Mouse (Mus musculus) megakaryocyte-erythroid progenitor cell, adult 5-6 weeks (primary cell): ENCODE data around the gene Baiap2. TPM values are rescaled to one million over a fixed set of nuclear protein-coding genes. Genes with fewer than 3 reads are reported as not detected.

Experiments used
- ATAC-seq: replicated peaks from 2 replicates; pipeline ENCODE4 v1.8.0; 2016; ENCODE audit warnings: mild to moderate bottlenecking, inconsistent platforms; ENCODE audit not compliant: severe bottlenecking, poor library complexity, low FRiP score, low TSS enrichment
- total RNA-seq, 2 experiments: library from RNA; stranded (forward) in 1 of 2; stranded (reverse) in 1 of 2; fragments of 200-1000, 215-1000 nt in 1 of 2; fragments of >200 nt in 1 of 2; fragmentation: Nextera tagmentation in 1 of 2; gene quantifications; 2 replicates each; pipeline ENCODE4 v1.2.3; 2014 to 2017

The Baiap2 gene
- total RNA-seq, 2 experiments from 2014 or later, result 2.3 to 17.7 TPM

DNA sequence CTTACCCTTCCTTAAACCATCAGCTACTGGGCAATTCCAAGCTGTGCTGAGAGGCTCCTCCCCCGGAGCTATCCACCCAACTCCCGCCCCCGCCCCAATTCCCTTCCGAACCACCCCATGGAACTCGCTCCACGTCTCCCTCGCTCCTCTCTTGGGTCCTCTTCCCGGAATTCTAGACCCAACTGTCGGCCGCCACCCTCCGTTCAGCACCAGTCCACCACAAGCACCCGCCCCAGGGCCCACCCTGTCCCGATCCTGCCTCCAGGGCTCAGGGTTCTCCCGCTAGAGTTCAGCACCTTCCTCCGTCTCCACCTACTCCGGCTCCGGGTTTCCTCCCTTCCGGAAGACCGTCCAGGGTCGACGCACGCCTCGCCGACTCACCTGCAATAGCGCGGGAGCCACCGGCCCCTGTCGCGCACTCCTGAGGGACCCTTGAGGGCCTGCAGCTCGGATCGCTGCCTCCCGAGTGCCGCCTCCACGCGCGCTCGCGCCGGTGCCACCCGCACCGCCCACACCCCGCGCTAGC, 299 bp upstream of the Baiap2 start:
- ATAC-seq, result peak; percentile 3; the same call in 1 of the 2 replicates

GRCm38 (mm10) chr11:119943428-119943988, 945 bp downstream of the Baiap2 start:
- ATAC-seq, result 0 out of 2 replicates have a peak, but pooled peaks have one; percentile 16

GRCm38 (mm10) chr11:119945343-119945742, 2.8 kb downstream of the Baiap2 start:
- ATAC-seq, result no peak

DNA sequence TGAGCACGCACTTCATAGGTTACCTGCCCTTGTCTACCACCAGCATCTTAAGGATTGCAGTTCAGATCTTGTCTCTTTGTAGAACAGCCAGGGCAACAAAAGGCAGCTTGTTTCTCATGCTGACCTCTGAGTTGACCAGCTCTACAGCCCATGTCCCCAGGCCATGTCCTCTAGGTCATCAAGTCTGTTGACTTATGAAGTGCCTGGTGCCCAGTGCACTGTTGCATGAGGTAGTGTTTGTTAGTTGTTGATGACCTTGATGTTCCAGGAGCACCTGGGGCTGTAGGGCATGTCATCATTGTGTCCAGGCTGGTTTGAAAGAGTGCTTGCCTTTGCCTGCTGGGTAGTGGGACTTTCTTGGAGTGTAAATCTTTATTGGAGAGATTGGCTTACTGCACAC, 4.9 kb downstream of the Baiap2 start:
- no peak for ATAC-seq

- ATAC-seq, result no peak
Measured at GRCm38 (mm10) chr11:119947897-119948296, 5.3 kb downstream of the Baiap2 start.

DNA sequence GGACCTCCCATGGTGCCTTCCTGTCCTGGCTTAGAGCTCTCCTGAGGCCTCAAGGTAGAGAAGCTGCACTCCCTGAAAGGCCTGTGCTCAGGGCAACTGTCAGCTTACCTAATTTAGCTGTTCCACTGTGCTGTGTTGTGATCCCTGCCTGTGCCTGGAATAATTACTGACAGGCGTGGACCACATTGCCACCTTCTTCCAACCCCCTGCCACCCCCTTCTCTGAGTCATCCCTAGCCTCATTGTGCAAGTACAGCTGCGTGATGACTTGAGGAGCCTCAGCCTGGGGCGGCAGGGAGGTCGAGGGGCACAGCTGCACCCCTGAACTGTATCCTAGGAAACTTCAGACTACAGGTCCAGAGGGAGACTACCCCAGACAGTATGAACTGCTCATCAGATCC, 5.7 kb downstream of the Baiap2 start:
- no peak for ATAC-seq

- ATAC-seq, result no peak
Measured at GRCm38 (mm10) chr11:119948803-119949202, 6.2 kb downstream of the Baiap2 start.

- no peak for ATAC-seq
Measured at GRCm38 (mm10) chr11:119950535-119950934, 8.0 kb downstream of the Baiap2 start.

GRCm38 (mm10) chr11:119951326-119951725, 8.8 kb downstream of the Baiap2 start:
- no peak for ATAC-seq

GRCm38 (mm10) chr11:119952429-119953224, 10.1 kb downstream of the Baiap2 start:
- no peak for ATAC-seq

GRCm38 (mm10) chr11:119954233-119954632, 11.7 kb downstream of the Baiap2 start:
- ATAC-seq, result no peak

GRCm38 (mm10) chr11:119954749-119955337, 12.3 kb downstream of the Baiap2 start:
- ATAC-seq, result no peak

DNA sequence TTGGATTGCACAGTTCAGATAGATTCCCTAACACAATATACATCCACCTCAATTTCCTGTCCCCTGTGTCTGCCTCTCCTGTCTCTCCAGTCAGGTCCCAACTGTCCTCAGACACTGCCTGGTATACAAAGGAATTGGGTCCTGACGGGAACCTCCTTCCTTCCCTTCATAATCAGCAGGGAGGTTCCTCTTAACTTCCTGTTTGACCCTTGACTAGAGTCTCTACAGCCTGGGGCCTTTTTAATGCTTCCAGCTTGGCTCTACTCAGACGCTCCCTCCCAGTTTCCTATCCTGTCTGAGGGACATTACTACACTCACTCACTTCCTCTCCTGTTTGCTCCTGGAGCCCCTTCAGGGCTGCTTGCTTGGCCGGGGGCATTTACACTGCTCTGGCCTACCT, 12.9 kb downstream of the Baiap2 start:
- ATAC-seq, result no peak

- no peak for ATAC-seq
Measured at GRCm38 (mm10) chr11:119956590-119956989, 14.0 kb downstream of the Baiap2 start.

DNA sequence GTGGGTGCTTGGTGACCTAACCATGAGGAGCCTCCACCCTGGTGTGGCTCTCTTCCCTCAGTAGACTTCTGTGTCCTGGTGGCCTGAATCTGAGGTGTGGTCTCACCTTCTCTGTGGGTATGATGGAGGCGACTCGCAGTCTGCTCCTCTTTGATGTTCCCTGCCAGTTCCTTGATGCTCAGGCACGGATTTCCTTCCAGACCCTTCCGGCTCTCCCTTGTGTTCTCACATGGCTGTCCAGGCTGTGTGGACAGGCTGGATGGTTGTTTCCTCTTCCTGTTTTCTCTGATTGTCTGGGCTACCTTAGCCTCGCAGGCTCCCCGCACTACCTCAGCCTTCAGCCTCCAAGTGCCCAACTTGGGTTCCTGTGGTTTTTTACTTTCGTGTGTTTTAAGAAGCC, 16.3 kb downstream of the Baiap2 start:
- ATAC-seq, result no peak

GRCm38 (mm10) chr11:119959714-119960113, 17.2 kb downstream of the Baiap2 start:
- ATAC-seq, result no peak

DNA sequence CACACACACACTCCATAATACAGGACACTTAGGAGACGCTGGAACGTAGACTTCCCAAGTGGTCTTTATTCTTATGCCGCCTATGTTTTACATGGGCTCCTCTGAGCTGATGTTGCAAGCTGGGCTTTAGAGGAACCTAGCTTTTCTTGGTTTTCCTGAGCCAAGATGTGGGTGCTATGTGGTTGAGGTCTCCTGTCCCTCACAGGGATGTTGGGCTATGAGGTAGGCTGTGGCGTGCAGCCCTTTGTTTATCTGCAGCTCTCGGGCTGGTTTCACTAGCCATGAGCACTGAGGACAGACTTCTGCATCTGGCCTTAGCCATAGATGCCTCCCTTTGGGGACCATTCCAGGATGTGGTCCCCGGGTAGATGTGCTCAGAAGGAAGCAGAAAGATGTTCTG, 18.1 kb downstream of the Baiap2 start:
- ATAC-seq, result no peak

DNA sequence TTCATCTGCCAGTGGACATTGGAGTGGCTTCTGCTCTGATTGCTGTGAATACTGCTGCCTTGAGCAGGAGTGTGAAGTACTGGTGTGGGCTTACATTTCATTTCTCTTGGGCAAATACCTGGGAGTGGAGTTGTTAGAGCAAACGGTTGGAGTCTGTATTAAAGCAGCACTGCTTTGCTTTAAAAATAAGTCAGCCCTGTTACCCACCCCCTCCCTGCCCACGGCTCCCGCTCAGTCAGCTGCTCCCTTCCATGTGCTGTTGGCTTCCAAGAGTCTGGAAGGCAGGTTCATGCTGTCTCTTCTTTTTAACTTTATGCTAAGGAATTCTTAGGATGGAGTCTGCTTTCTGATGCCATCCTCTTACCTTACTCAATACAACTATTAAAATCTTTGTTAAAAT, 18.9 kb downstream of the Baiap2 start:
- ATAC-seq, result no peak

DNA sequence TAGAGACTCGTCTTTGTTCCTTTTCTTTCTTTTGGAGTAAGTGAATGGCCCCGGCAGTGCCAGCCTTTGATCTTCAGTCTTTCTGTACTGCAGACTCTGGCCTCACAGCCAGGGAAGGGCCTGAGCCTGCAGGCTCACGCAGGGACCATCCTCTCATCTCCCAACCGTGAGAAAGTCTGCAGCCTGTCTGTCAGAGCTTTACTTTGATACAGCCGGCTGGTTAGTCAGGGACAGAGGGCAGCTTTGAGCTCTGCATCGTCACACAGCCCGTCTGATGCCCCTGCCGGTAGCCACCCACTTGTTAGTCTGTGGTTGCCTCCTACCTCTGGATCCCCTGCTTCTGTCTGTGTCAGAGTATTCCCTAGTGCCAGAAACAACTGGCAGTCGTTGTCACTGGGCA, 22.5 kb downstream of the Baiap2 start:
- no peak for ATAC-seq

DNA sequence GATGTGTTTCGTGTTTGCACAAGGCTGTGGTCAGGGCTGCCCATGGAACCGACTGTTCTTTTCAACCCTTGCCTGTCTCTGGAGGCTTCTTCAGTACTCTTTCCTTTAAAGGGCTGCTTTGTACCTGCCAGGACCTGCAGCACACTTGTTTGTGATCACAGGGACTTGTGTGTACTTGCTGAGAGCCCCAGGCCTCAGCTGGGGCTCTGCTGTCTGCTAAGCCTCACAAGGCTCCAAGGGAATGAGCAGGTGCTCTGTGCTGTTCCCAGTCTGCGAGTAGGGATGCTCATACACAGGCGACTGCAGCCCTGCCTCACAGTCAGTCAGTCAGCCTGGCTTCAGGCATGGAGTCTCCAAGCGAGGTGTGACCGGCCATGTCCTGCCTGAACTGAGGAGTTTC, 23.7 kb downstream of the Baiap2 start:
- ATAC-seq, result no peak

GRCm38 (mm10) chr11:119967401-119967800, 24.8 kb downstream of the Baiap2 start:
- no peak for ATAC-seq
